Comparison of ENCODE assay signal across 10 mouse cellular contexts in genomic region chr8:61550006-61550748, GRCm38 (mm10).
DNase-seq lines count a peak whose midpoint lies in the region; ATAC-seq lines count a peak whose summit lies in the region.
"Had no signal": no experiment of that assay in that cellular context is flagged by ENCODE, and none has a peak within 500 bp of the region (broad histone marks: within the 10 kb centered on the region; RNA-seq: fewer than 3 reads in every experiment).

No protein-coding gene starts in this region.

- peak; percentile 37 for DNase-seq in heart, postnatal 4 days
- no peak for DNase-seq in heart, adult 9 months (ENCODE audit: low spot score in 2 of 2)
- DNase-seq in R1 (ENCODE audit: low read depth, low spot score), result peak; percentile 87
- no peak for DNase-seq in cerebellum, adult 11-12 months
- no peak for DNase-seq in spleen, postnatal 10 days (ENCODE audit: low spot score in 2 of 2)
- no peak for DNase-seq in gastrocnemius, postnatal 4 days (ENCODE audit: low spot score in 2 of 2)
- DNase-seq: adrenal gland, adult 8-10 months had no signal

- no peak overlapping the region for H3K27ac ChIP-seq in hindbrain, embryonic 16.5 days (ENCODE audit: low read depth, low read length)
- no peak overlapping the region for H3K27ac ChIP-seq in neural tube, embryonic 15.5 days (replicated peaks)
- H3K27ac ChIP-seq: limb, embryonic 15.5 days had no signal

- H3K36me3 ChIP-seq in hindbrain, embryonic 16.5 days (ENCODE audit: control insufficient read depth, insufficient read depth, low read length), result peaks cover 13% of the 10 kb centered on the region
- peaks cover 15% of the 10 kb centered on the region for H3K36me3 ChIP-seq in neural tube, embryonic 15.5 days

- H3K4me1 ChIP-seq in hindbrain, embryonic 16.5 days (ENCODE audit: control insufficient read depth, insufficient read depth, low read depth, low read length), result peaks cover under 1% of the 10 kb centered on the region; the same call in 1 of the 2 replicates
- no peaks in the 10 kb centered on the region for H3K4me1 ChIP-seq in neural tube, embryonic 15.5 days

- H3K9me3 ChIP-seq in hindbrain, embryonic 16.5 days (ENCODE audit: control insufficient read depth, low read length), result peaks cover 11% of the 10 kb centered on the region
- H3K9me3 ChIP-seq in neural tube, embryonic 15.5 days (replicated peaks), result no peaks in the 10 kb centered on the region

- WGBS in hindbrain, embryonic 16.5 days, result 41% methylated on average over 26 of the region's 27 CpGs
- 50% methylated on average over 27 of the region's 27 CpGs for WGBS in neural tube, embryonic 15.5 days

- H3K4me2 ChIP-seq in hindbrain, embryonic 16.5 days (ENCODE audit: low read length), result peak overlapping the region; percentile 35
- no peak overlapping the region for H3K4me2 ChIP-seq in neural tube, embryonic 15.5 days
- H3K4me2 ChIP-seq: limb, embryonic 15.5 days had no signal

- H3K9ac ChIP-seq in hindbrain, embryonic 16.5 days (ENCODE audit: low read depth, low read length), result no peak overlapping the region
- no peak overlapping the region for H3K9ac ChIP-seq in neural tube, embryonic 15.5 days (replicated peaks)
- H3K9ac ChIP-seq: limb, embryonic 15.5 days had no signal

- H3K27me3 ChIP-seq in hindbrain, embryonic 16.5 days (replicated peaks; ENCODE audit: control insufficient read depth, insufficient read depth, low read length), result no peaks in the 10 kb centered on the region
- no peaks in the 10 kb centered on the region for H3K27me3 ChIP-seq in neural tube, embryonic 15.5 days (replicated peaks)
- H3K27me3 ChIP-seq: limb, embryonic 15.5 days had no signal

- peak overlapping the region; percentile 20 for H3K4me3 ChIP-seq in hindbrain, embryonic 16.5 days (ENCODE audit: low read length)
- 0 out of 2 replicates have a peak overlapping the region, but pooled peaks have one; percentile 5 for H3K4me3 ChIP-seq in neural tube, embryonic 15.5 days (replicated peaks)
- H3K4me3 ChIP-seq: limb, embryonic 15.5 days had no signal

- ATAC-seq in hindbrain, embryonic 16.5 days, result no peak
- ATAC-seq in neural tube, embryonic 15.5 days (ENCODE audit: low FRiP score), result no peak

Comparison
In these comparisons a context has a peak if more than half of its experiments do, and no peak if none do; other contexts are left out.
1. DNase-seq: peak in heart, postnatal 4 days (single experiment) and R1 (single experiment); none in heart, adult 9 months (0 of 2), cerebellum, adult 11-12 months (single experiment), spleen, postnatal 10 days (0 of 2) and gastrocnemius, postnatal 4 days (0 of 2).